Mouse (Mus musculus) E14TG2a.4 (cell line): Measurements from ENCODE around the gene Zfp385b.

Source experiments
- H3K27me3 ChIP-seq: 2 replicates; pipeline ENCODE4 v1.6.1; 2014; ENCODE audit warnings: low read length, control low read depth; ENCODE audit not compliant: insufficient read depth
- H3K36me3 ChIP-seq: 2 replicates; pipeline ENCODE4 v1.6.1; 2014; ENCODE audit warnings: low read length, control low read depth; ENCODE audit not compliant: insufficient read depth
- H3K4me1 ChIP-seq: replicated peaks from 2 replicates; pipeline ENCODE4 v1.6.1; 2014; ENCODE audit warnings: low read depth, low read length, control low read depth
- H3K4me3 ChIP-seq: replicated peaks from 2 replicates; pipeline ENCODE4 v1.5.1; 2014; ENCODE audit warnings: mild to moderate bottlenecking, low read length
- H3K9me3 ChIP-seq: 2 replicates; pipeline ENCODE4 v1.6.1; 2014; ENCODE audit warnings: low read length, control low read depth
- CTCF ChIP-seq: conservative IDR thresholded peaks from 2 replicates; pipeline ENCODE4 v1.5.1; 2014; ENCODE audit warnings: low read length
- NANOG ChIP-seq: IDR thresholded peaks from 2 replicates; pipeline ENCODE4 v1.6.1; 2014; ENCODE audit warnings: borderline replicate concordance, low read length, mixed read lengths
- POU5F1 ChIP-seq: IDR thresholded peaks from 2 replicates; pipeline ENCODE4 v1.6.1; 2014; ENCODE audit warnings: low read length, borderline replicate concordance

Gene Zfp385b

DNA sequence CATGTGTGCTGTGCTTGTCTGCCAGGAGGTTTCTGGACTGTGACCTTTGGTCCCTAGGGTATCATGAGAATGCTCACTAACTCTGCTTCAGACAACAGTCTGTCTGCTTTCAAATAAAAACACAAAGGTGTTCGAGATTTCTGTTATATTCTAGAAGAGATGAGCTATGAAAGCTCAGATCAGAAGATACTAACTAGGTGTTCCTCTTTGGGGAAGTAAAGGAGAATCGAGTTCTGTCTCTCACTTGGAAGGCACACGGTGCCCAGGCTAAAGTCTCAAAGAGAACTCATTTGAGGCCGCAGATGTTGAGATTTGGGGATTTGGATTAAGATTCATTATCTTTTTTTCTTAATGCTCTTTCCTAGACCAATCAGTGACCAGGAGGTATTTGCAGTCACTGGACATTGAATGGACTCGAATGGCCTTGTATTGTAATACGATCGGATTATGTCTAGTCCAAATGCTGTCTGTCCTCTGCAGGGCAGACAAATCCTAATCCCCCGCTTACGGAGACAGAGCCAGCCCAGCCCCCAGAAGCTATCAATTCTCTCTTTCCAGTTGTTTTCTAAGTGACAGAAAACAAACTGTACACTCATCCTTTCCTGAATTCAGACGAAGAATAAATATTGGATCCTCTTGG is 42.3 kb downstream of the Zfp385b start:
- H3K27me3 ChIP-seq = no peaks in the 10 kb centered on the region
- H3K4me1 ChIP-seq = no peaks in the 10 kb centered on the region
- TF ChIP-seq NANOG = no peak
- no peak for TF ChIP-seq CTCF
- TF ChIP-seq POU5F1 = no peak
- H3K36me3 ChIP-seq = no peaks in the 10 kb centered on the region
- peaks cover 4% of the 10 kb centered on the region; the same call in 1 of the 2 replicates for H3K9me3 ChIP-seq
- no peak overlapping the region for H3K4me3 ChIP-seq

GRCm38 (mm10) chr2:77775247-77775880 is 44.1 kb downstream of the Zfp385b start:
- Histone ChIP-seq H3K27me3 (no peaks in the 10 kb centered on the region), H3K4me3 (no peak overlapping the region), H3K9me3 (peaks cover 4% of the 10 kb centered on the region; the same call in 1 of the 2 replicates), H3K4me1 (no peaks in the 10 kb centered on the region), H3K36me3 (no peaks in the 10 kb centered on the region)
- no peak for TF ChIP-seq NANOG
- no peak for TF ChIP-seq POU5F1
- no peak for TF ChIP-seq CTCF

- Histone ChIP-seq H3K27me3 (no peaks in the 10 kb centered on the region), H3K4me1 (no peaks in the 10 kb centered on the region), H3K4me3 (no peak overlapping the region), H3K36me3 (no peaks in the 10 kb centered on the region), H3K9me3 (peaks cover 9% of the 10 kb centered on the region; the same call in 1 of the 2 replicates)
- TF ChIP-seq CTCF = no peak
- no peak for TF ChIP-seq POU5F1
- TF ChIP-seq NANOG = no peak
These were observed 49.3 kb downstream of the Zfp385b start for GRCm38 (mm10) chr2:77770056-77770697.

- Histone ChIP-seq H3K27me3 (no peaks in the 10 kb centered on the region), H3K36me3 (no peaks in the 10 kb centered on the region), H3K9me3 (peaks cover 8% of the 10 kb centered on the region; the same call in 1 of the 2 replicates), H3K4me3 (no peak overlapping the region), H3K4me1 (no peaks in the 10 kb centered on the region)
- TF ChIP-seq NANOG = no peak
- TF ChIP-seq CTCF = no peak
- TF ChIP-seq POU5F1 = no peak
These were observed 51.0 kb downstream of the Zfp385b start for GRCm38 (mm10) chr2:77768321-77768886.

GRCm38 (mm10) chr2:77761967-77762366 is 57.5 kb downstream of the Zfp385b start:
- no peak overlapping the region for H3K4me3 ChIP-seq
- peaks cover 9% of the 10 kb centered on the region; the same call in 1 of the 2 replicates for H3K4me1 ChIP-seq
- no peaks in the 10 kb centered on the region for H3K9me3 ChIP-seq
- H3K27me3 ChIP-seq = peaks cover 10% of the 10 kb centered on the region; the same call in 1 of the 2 replicates
- H3K36me3 ChIP-seq = no peaks in the 10 kb centered on the region
- TF ChIP-seq NANOG = no peak
- TF ChIP-seq CTCF = no peak
- TF ChIP-seq POU5F1 = no peak

GRCm38 (mm10) chr2:77758403-77759071 is 60.9 kb downstream of the Zfp385b start:
- H3K9me3 ChIP-seq = no peaks in the 10 kb centered on the region
- no peaks in the 10 kb centered on the region for H3K36me3 ChIP-seq
- no peak overlapping the region for H3K4me3 ChIP-seq
- peaks cover 12% of the 10 kb centered on the region; the same call in 1 of the 2 replicates for H3K27me3 ChIP-seq
- no peak for TF ChIP-seq NANOG
- TF ChIP-seq CTCF = no peak
- no peak for TF ChIP-seq POU5F1
- peaks cover 33% of the 10 kb centered on the region for H3K4me1 ChIP-seq

GRCm38 (mm10) chr2:77752491-77752890 is 66.9 kb downstream of the Zfp385b start:
- Histone ChIP-seq H3K27me3 (peaks cover 4% of the 10 kb centered on the region; the same call in 1 of the 2 replicates), H3K36me3 (no peaks in the 10 kb centered on the region), H3K4me1 (peaks cover 49% of the 10 kb centered on the region), H3K4me3 (no peak overlapping the region), H3K9me3 (no peaks in the 10 kb centered on the region)
- TF ChIP-seq CTCF (no peak), POU5F1 (no peak), NANOG (peak; percentile 88)
